Mouse (Mus musculus) E14TG2a.4 (cell line): ENCODE measurements at regions not wholly inside any gene's neighbourhood (a gene's known extent, or its start where the extent isn't known, plus 50 kb on each side); places are given as distances from the start of the nearest gene placed in this dataset.

Experiments used
- H3K27me3 ChIP-seq: 2 replicates; pipeline ENCODE4 v1.6.1; 2014; ENCODE audit warnings: low read length, control low read depth; ENCODE audit not compliant: insufficient read depth
- H3K36me3 ChIP-seq: 2 replicates; pipeline ENCODE4 v1.6.1; 2014; ENCODE audit warnings: low read length, control low read depth; ENCODE audit not compliant: insufficient read depth
- H3K4me1 ChIP-seq: replicated peaks from 2 replicates; pipeline ENCODE4 v1.6.1; 2014; ENCODE audit warnings: low read depth, low read length, control low read depth
- H3K4me3 ChIP-seq: replicated peaks from 2 replicates; pipeline ENCODE4 v1.5.1; 2014; ENCODE audit warnings: mild to moderate bottlenecking, low read length
- H3K9me3 ChIP-seq: 2 replicates; pipeline ENCODE4 v1.6.1; 2014; ENCODE audit warnings: low read length, control low read depth
- CTCF ChIP-seq: conservative IDR thresholded peaks from 2 replicates; pipeline ENCODE4 v1.5.1; 2014; ENCODE audit warnings: low read length
- NANOG ChIP-seq: IDR thresholded peaks from 2 replicates; pipeline ENCODE4 v1.6.1; 2014; ENCODE audit warnings: borderline replicate concordance, low read length, mixed read lengths
- POU5F1 ChIP-seq: IDR thresholded peaks from 2 replicates; pipeline ENCODE4 v1.6.1; 2014; ENCODE audit warnings: low read length, borderline replicate concordance

DNA sequence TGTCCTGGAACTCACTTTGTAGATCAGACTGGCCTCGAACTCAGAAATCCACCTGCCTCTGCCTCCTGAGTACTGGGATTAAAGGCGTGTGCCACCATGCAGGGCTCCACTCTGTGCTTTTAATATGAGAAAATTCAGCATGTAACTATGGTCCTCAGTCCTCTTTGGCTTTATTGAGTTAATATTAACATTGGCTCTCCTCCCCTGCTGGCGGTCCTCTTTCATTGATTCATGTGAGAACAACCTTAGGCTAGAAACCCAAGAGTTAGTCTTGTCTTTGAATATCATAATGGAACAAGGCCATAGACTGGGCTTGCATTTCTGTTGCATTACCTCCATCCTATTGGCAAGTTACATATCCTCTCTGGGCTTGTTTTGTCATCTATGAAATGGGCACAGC lies 216.1 kb upstream of the Gmds start:
- H3K36me3 ChIP-seq = no peaks in the 10 kb centered on the region
- H3K4me3 ChIP-seq = no peak overlapping the region
- H3K27me3 ChIP-seq = no peaks in the 10 kb centered on the region
- no peaks in the 10 kb centered on the region for H3K4me1 ChIP-seq
- no peaks in the 10 kb centered on the region for H3K9me3 ChIP-seq
- TF ChIP-seq CTCF (no peak), POU5F1 (no peak), NANOG (no peak)

DNA sequence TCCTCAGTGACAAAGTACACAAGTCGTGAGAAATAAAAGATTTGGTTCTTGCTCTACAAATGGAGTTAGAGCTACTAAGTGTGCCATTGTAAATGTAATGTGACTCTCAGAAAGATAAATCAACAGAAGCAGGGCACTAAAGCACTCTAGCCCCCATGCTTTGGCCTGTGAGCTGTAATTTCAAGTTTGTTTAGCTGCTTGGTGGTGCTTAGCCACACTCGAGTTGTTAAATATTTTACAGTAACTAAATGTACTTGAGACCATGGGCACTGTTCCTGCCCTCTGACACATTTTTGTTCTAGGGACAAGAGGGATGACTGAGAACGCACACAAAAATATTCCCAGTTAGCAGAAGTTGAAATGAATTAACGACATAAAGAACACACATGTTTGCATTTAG lies 214.6 kb upstream of the Gmds start:
- TF ChIP-seq NANOG = no peak
- TF ChIP-seq CTCF = no peak
- no peak for TF ChIP-seq POU5F1
- H3K36me3 ChIP-seq = no peaks in the 10 kb centered on the region
- H3K4me3 ChIP-seq = no peak overlapping the region
- H3K27me3 ChIP-seq = no peaks in the 10 kb centered on the region
- H3K9me3 ChIP-seq = no peaks in the 10 kb centered on the region
- no peaks in the 10 kb centered on the region for H3K4me1 ChIP-seq

DNA sequence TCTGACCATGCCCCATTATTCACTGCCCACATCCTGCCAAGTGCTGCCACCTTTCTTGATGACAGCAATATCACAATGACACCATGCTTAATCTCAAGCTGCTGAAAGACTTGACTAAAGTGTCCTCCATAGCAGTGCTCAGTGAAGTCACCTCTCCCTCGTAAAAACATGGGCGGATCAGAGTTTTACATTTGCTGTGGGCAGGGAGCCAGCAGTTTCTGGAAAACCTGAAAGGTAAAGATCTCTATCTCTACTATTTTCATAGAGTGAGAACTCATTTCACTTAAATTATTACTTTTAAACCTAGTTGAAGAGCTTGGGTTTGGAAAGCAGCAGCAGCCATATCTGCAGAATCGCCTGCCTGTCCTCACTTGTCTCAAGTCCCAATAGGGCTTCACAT lies 211.6 kb upstream of the Gmds start:
- H3K4me3 ChIP-seq = no peak overlapping the region
- no peaks in the 10 kb centered on the region for H3K27me3 ChIP-seq
- no peaks in the 10 kb centered on the region for H3K36me3 ChIP-seq
- no peaks in the 10 kb centered on the region for H3K4me1 ChIP-seq
- no peaks in the 10 kb centered on the region for H3K9me3 ChIP-seq
- TF ChIP-seq POU5F1 = no peak
- TF ChIP-seq NANOG = no peak
- TF ChIP-seq CTCF = no peak

DNA sequence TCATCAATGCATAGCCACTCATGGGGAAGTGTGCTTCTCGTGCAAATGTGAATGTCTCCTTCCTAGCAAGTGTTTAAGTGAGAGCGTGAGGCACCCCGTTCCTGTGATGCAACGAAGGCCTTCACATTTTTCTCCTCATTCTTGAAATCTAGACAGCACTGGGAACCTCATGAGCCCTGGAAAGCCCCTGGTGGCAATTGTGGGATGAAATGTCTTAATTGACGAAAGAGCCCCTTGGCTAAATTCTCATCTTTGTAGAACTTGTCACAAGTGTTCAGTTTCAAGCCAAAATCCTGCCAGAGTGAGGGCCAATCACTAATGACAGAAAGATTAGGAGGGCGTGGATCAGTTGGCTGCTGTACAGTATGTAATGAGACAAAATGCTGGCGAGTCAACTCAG lies 208.6 kb upstream of the Gmds start:
- no peaks in the 10 kb centered on the region for H3K27me3 ChIP-seq
- TF ChIP-seq NANOG = no peak
- TF ChIP-seq CTCF = no peak
- TF ChIP-seq POU5F1 = no peak
- H3K4me3 ChIP-seq = no peak overlapping the region
- no peaks in the 10 kb centered on the region for H3K4me1 ChIP-seq
- no peaks in the 10 kb centered on the region for H3K36me3 ChIP-seq
- no peaks in the 10 kb centered on the region for H3K9me3 ChIP-seq

DNA sequence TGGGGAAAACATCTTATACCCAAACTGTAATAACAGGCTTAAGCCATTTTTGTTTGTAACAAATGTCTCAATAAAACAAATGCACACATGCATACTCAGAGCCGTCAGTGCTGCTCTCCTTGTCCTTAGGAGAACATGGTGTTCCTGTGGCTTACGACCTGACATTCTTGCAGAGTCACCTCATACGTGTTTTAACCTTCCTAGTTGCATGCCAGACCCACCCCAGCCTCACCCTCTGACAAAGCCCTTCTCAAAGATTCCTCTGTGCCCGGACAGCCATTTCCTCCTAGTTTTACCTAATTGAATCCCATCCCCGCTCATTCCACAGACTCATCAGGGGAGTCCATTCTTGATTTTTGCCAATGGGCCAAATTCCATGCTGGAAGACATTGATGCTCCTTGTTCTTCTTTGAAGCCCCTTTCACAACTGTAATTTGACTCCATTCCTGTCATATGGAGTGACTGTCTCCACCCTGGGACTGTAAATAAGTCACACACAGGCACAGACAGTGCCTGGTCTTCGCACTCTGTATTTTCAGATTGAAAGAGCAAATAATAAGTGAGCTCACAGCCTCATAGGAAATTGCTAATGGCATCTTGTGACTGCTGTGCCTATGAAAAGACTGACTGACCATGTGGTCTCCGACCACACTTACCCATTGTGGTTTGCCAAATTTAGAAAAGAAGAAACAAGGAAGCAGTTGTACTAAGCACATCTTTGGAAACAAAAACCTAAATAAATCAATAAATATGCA lies 206.6 kb upstream of the Gmds start:
- Histone ChIP-seq H3K9me3 (0 out of 2 replicates have a peak, but pooled peaks cover 3% of the 10 kb centered on the region), H3K36me3 (no peaks in the 10 kb centered on the region), H3K4me1 (no peaks in the 10 kb centered on the region), H3K27me3 (no peaks in the 10 kb centered on the region), H3K4me3 (no peak overlapping the region)
- TF ChIP-seq POU5F1 = no peak
- TF ChIP-seq CTCF = no peak
- TF ChIP-seq NANOG = no peak

DNA sequence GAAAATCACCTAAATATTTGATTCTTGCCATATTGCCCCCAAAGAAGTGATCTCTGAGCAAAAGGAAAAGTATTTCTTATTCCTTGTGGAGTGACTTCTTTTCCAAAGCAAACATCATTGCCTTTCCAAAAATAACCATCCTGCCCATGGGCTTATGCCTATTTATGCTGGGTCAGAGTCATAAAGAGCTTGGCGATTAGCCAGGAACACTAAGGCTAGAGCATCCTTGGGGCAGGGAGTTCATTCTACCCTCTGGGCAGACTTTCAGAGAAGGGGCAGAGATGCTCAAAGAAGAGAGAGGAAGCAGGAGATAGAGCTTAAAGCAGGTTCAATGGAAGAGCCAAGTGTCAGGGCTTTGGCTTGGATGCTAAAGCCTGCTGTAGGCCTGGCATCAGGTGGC lies 203.1 kb upstream of the Gmds start:
- H3K4me3 ChIP-seq = no peak overlapping the region
- TF ChIP-seq CTCF (no peak), NANOG (no peak), POU5F1 (no peak)
- H3K9me3 ChIP-seq = 0 out of 2 replicates have a peak, but pooled peaks cover 3% of the 10 kb centered on the region
- H3K27me3 ChIP-seq = no peaks in the 10 kb centered on the region
- H3K4me1 ChIP-seq = no peaks in the 10 kb centered on the region; the same call in 1 of the 2 replicates
- H3K36me3 ChIP-seq = no peaks in the 10 kb centered on the region

DNA sequence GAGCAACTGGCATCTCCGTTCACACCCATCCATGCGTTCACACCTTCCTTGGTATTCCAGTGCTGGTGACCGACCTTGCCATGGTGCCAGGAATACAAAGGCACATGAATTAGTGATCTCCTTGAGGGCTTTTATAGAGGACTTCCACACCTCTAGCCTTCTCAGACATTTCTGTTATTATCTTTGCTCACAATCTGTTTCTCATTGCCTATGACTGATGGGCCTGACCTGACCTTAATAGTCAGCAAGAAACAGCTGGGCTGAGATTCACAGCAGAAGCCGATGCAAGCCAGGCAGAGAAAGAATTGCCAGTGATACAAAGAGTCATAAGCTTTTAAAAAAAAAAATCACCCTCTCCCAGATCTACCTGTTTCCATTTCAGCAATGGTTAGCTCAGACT lies 197.7 kb upstream of the Gmds start:
- Histone ChIP-seq H3K4me3 (no peak overlapping the region), H3K36me3 (no peaks in the 10 kb centered on the region), H3K9me3 (peaks cover 12% of the 10 kb centered on the region; the same call in 1 of the 2 replicates), H3K4me1 (no peaks in the 10 kb centered on the region; the same call in 1 of the 2 replicates), H3K27me3 (no peaks in the 10 kb centered on the region)
- TF ChIP-seq POU5F1 (no peak), CTCF (no peak), NANOG (no peak)

DNA sequence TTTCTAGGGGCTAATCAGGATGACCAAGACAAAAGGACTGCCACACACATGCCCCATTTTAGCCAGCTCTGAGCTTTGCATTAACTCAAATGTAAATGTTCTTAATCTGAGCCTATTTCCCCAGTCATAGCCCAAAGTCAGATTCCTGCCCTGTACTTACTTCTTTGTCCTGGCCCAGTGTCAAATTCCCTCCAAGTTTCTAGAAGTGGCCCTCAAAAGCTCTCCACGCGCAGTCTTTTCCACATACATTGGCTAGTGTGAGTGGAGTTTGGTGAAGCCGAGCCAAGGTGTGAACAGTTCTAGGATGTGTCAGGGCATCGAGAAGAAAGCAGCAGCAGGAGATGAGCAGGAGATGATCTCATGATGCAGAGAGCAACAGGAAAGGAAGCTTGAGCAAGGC lies 197.1 kb upstream of the Gmds start:
- H3K4me1 ChIP-seq = no peaks in the 10 kb centered on the region; the same call in 1 of the 2 replicates
- H3K27me3 ChIP-seq = no peaks in the 10 kb centered on the region
- H3K36me3 ChIP-seq = no peaks in the 10 kb centered on the region
- TF ChIP-seq NANOG (no peak), POU5F1 (no peak), CTCF (no peak)
- H3K9me3 ChIP-seq = peaks cover 12% of the 10 kb centered on the region; the same call in 1 of the 2 replicates
- H3K4me3 ChIP-seq = no peak overlapping the region

DNA sequence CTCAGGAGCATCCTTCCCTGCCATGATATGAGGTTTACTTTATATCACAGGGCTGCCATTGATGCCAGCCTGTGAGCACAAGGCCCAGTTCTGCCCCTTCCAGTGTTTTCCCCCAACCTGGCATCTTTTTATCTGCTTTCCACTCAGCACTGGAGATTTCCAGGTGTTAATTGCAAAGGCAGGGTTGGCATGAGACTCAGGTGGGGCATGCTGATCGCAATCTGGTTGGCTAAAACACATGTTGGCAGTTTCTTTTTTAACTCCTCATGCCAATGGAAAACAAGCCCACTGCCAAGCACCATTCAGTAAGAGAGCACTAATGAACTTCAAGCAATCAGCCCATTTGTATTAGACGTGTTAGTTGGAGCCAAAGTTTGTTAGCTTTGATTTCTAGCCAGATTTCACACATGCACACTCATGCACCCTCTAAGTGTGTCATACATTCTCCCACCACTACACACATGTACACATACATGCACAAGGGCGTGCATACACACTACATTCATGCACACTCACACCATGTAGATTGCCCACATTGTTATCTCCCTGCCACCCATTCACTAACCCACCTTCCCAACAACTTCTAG lies 192.5 kb upstream of the Gmds start:
- Histone ChIP-seq H3K36me3 (no peaks in the 10 kb centered on the region), H3K27me3 (no peaks in the 10 kb centered on the region), H3K4me3 (no peak overlapping the region), H3K9me3 (peaks cover 12% of the 10 kb centered on the region; the same call in 1 of the 2 replicates), H3K4me1 (no peaks in the 10 kb centered on the region)
- no peak for TF ChIP-seq CTCF
- no peak for TF ChIP-seq NANOG
- no peak for TF ChIP-seq POU5F1
